Mouse (Mus musculus): ENCODE results near the gene Kcns1. TPM values are rescaled to one million over a fixed set of nuclear protein-coding genes. Genes with fewer than 3 reads are reported as not detected.

Gene Kcns1
- polyA plus RNA-seq, 1 experiment from 2014 or later: 0.29 TPM

- no peak for ATAC-seq (replicated peaks; ENCODE audit: extremely low read depth, insufficient read depth, low FRiP score)
- Histone ChIP-seq H3K4me1 (ENCODE audit: control insufficient read depth, insufficient read depth, low read length) (no peaks in the 10 kb centered on the region), H3K4me2 (ENCODE audit: low read depth, low read length) (no peak overlapping the region), H3K36me3 (ENCODE audit: control insufficient read depth, insufficient read depth) (peaks cover 20% of the 10 kb centered on the region), H3K9ac (ENCODE audit: low read length) (no peak overlapping the region), H3K9me3 (replicated peaks; ENCODE audit: control insufficient read depth, low read length) (no peaks in the 10 kb centered on the region), H3K27ac (ENCODE audit: low read length) (no peak overlapping the region), H3K4me3 (ENCODE audit: low read length) (no peak overlapping the region), H3K27me3 (ENCODE audit: control insufficient read depth, insufficient read depth, low read length) (no peaks in the 10 kb centered on the region)
- WGBS: 84% methylated on average over 5 of the region's 5 CpGs
Observed at GRCm38 (mm10) chr2:164123169-164123766, 47.6 kb downstream of the Kcns1 start.

GRCm38 (mm10) chr2:164119503-164119902 is 51.4 kb downstream of the Kcns1 start:
- Histone ChIP-seq H3K4me2 (ENCODE audit: low read depth, low read length) (no peak overlapping the region), H3K4me1 (ENCODE audit: control insufficient read depth, insufficient read depth, low read length) (no peaks in the 10 kb centered on the region), H3K36me3 (ENCODE audit: control insufficient read depth, insufficient read depth) (peaks cover 25% of the 10 kb centered on the region), H3K27ac (ENCODE audit: low read length) (no peak overlapping the region), H3K9ac (ENCODE audit: low read length) (no peak overlapping the region), H3K4me3 (ENCODE audit: low read length) (no peak overlapping the region), H3K27me3 (ENCODE audit: control insufficient read depth, insufficient read depth, low read length) (no peaks in the 10 kb centered on the region), H3K9me3 (replicated peaks; ENCODE audit: control insufficient read depth, low read length) (no peaks in the 10 kb centered on the region)
- 94% methylated on average over 6 of the region's 6 CpGs for WGBS
- no peak for ATAC-seq (replicated peaks; ENCODE audit: extremely low read depth, insufficient read depth, low FRiP score)

GRCm38 (mm10) chr2:164115531-164115930 is 55.4 kb downstream of the Kcns1 start:
- ATAC-seq (replicated peaks; ENCODE audit: extremely low read depth, insufficient read depth, low FRiP score): no peak

GRCm38 (mm10) chr2:164114051-164114450 is 56.9 kb downstream of the Kcns1 start:
- no peak for ATAC-seq (replicated peaks; ENCODE audit: extremely low read depth, insufficient read depth, low FRiP score)
- H3K4me3 ChIP-seq (ENCODE audit: low read length): no peak overlapping the region
- H3K9ac ChIP-seq (ENCODE audit: low read length): no peak overlapping the region
- WGBS: 95% methylated on average over 6 of the region's 6 CpGs
- no peaks in the 10 kb centered on the region for H3K4me1 ChIP-seq (ENCODE audit: control insufficient read depth, insufficient read depth, low read length)
- H3K9me3 ChIP-seq (replicated peaks; ENCODE audit: control insufficient read depth, low read length): no peaks in the 10 kb centered on the region
- H3K27ac ChIP-seq (ENCODE audit: low read length): no peak overlapping the region
- H3K27me3 ChIP-seq (ENCODE audit: control insufficient read depth, insufficient read depth, low read length): no peaks in the 10 kb centered on the region
- peaks cover 12% of the 10 kb centered on the region for H3K36me3 ChIP-seq (ENCODE audit: control insufficient read depth, insufficient read depth)
- no peak overlapping the region for H3K4me2 ChIP-seq (ENCODE audit: low read depth, low read length)

More at GRCm38 (mm10) chr2:164115531-164115930, 55.4 kb downstream of the Kcns1 start:
- no peak overlapping the region for H3K4me3 ChIP-seq (ENCODE audit: low read length)
- peaks cover 20% of the 10 kb centered on the region for H3K36me3 ChIP-seq (ENCODE audit: control insufficient read depth, insufficient read depth)
- no peaks in the 10 kb centered on the region for H3K9me3 ChIP-seq (replicated peaks; ENCODE audit: control insufficient read depth, low read length)
- H3K9ac ChIP-seq (ENCODE audit: low read length): no peak overlapping the region
- H3K4me2 ChIP-seq (ENCODE audit: low read depth, low read length): no peak overlapping the region
- no peaks in the 10 kb centered on the region for H3K27me3 ChIP-seq (ENCODE audit: control insufficient read depth, insufficient read depth, low read length)
- no peak overlapping the region for H3K27ac ChIP-seq (ENCODE audit: low read length)
- no peaks in the 10 kb centered on the region for H3K4me1 ChIP-seq (ENCODE audit: control insufficient read depth, insufficient read depth, low read length)
- WGBS: 84% methylated on average over 10 of the region's 10 CpGs

Other genes starting within 250 kb of the Kcns1 start
- 198 TPM in 2 replicates for gene Ywhab, start 176.2 kb downstream of the Kcns1 start, polyA plus RNA-seq (2015; fragmentation: Nextera tagmentation; extraction: Ambion mirVana)
- 0.57 and 0.80 TPM in 2 replicates for gene Pabpc1l, start 145.7 kb downstream of the Kcns1 start, polyA plus RNA-seq (2015; fragmentation: Nextera tagmentation; extraction: Ambion mirVana)
- gene Stk4, start 100.8 kb downstream of the Kcns1 start, polyA plus RNA-seq (2015; fragmentation: Nextera tagmentation; extraction: Ambion mirVana): 15.2 and 17.8 TPM in 2 replicates
- 49.4 and 51.6 TPM in 2 replicates for gene Tomm34, start 99.9 kb downstream of the Kcns1 start, polyA plus RNA-seq (2015; fragmentation: Nextera tagmentation; extraction: Ambion mirVana)
- not detected in 2 replicates for gene Wfdc5, start 11.6 kb upstream of the Kcns1 start, polyA plus RNA-seq (2015; fragmentation: Nextera tagmentation; extraction: Ambion mirVana)
- not detected in 2 replicates for gene Wfdc12, start 19.5 kb upstream of the Kcns1 start, polyA plus RNA-seq (2015; fragmentation: Nextera tagmentation; extraction: Ambion mirVana)
- not detected in 2 replicates for gene Wfdc15a, start 29.0 kb upstream of the Kcns1 start, polyA plus RNA-seq (2015; fragmentation: Nextera tagmentation; extraction: Ambion mirVana)
- 0.32 TPM in 1 of 2 replicates, not detected in the other for gene Wfdc15b, start 50.5 kb upstream of the Kcns1 start, polyA plus RNA-seq (2015; fragmentation: Nextera tagmentation; extraction: Ambion mirVana)
- gene Svs2, start 67.4 kb upstream of the Kcns1 start, polyA plus RNA-seq (2015; fragmentation: Nextera tagmentation; extraction: Ambion mirVana): not detected in 2 replicates
- gene Svs3b, start 85.5 kb upstream of the Kcns1 start, polyA plus RNA-seq (2015; fragmentation: Nextera tagmentation; extraction: Ambion mirVana): not detected in 2 replicates
- not detected in 2 replicates for gene Svs4, start 107.3 kb upstream of the Kcns1 start, polyA plus RNA-seq (2015; fragmentation: Nextera tagmentation; extraction: Ambion mirVana)
- not detected in 2 replicates for gene Svs3a, start 118.2 kb upstream of the Kcns1 start, polyA plus RNA-seq (2015; fragmentation: Nextera tagmentation; extraction: Ambion mirVana)
- not detected in 2 replicates for gene Svs6, start 145.6 kb upstream of the Kcns1 start, polyA plus RNA-seq (2015; fragmentation: Nextera tagmentation; extraction: Ambion mirVana)
- gene Svs5, start 161.6 kb upstream of the Kcns1 start, polyA plus RNA-seq (2015; fragmentation: Nextera tagmentation; extraction: Ambion mirVana): not detected in 2 replicates
- 0.60 and 1.4 TPM in 2 replicates for gene Slpi, start 218.0 kb upstream of the Kcns1 start, polyA plus RNA-seq (2015; fragmentation: Nextera tagmentation; extraction: Ambion mirVana)
- 0.49 and 1.7 TPM in 2 replicates for gene Rbpjl, start 232.0 kb upstream of the Kcns1 start, polyA plus RNA-seq (2015; fragmentation: Nextera tagmentation; extraction: Ambion mirVana)
- 7.2 and 8.9 TPM in 2 replicates for gene Matn4, start 234.0 kb upstream of the Kcns1 start, polyA plus RNA-seq (2015; fragmentation: Nextera tagmentation; extraction: Ambion mirVana)

Data from heart, embryonic 16.5 days (tissue).